Mouse (Mus musculus): ENCODE data around the gene Rftn2. TPM values are rescaled to one million over a fixed set of nuclear protein-coding genes. Genes with fewer than 3 reads are reported as not detected.

Gene Rftn2
- polyA plus RNA-seq, 2 experiments = 24.3 to 27.0 TPM

DNA sequence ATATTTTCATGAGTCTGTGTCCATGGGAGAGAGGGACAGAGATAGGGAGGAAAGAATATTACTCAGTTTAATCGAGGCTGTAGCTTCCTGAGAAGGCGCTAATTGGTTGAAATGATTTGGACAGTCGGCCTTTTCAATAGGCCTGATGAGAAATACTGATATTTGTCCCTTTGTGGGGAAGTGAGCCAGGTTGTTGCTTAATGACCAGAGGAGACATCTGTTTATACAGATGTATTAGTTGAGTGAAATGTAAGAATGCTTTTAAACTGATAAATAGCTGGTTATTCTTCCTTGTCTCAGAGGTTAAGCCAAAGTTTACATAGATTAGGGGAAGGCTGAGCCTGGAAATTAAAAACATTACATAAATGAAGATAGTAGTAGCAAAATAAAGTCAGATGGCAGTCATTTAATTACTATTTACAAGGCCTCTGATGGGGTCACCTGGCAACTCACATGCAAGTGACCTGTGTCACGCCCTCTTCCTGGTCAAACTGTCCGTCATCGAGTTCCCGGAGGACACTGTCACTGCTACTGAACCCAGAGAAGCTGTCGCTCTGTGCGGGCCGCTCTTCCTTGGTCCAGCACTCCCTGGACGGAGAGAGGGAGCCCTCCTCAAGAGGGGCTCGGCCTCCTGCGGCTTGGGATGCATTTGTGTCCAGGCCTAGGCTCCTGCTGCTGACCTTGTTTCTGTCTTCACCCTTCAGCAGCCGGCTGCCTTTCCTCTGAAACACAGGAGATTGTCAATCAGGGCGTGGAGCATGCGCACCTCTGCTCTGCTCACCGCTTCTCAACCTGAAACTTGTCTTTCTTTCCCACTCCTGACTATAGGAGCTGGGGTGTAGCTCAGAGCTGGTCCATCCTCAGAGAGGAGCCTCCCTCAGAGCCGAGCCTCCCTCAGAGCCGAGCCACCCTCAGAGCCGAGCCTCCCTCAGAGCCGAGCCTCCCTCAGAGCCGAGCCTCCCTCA lies 54.9 kb downstream of the Rftn2 start:
- Histone ChIP-seq H3K4me2 (replicated peaks; ENCODE audit: low read depth, low read length, severe bottlenecking) (no peak overlapping the region), H3K36me3 (ENCODE audit: control insufficient read depth, insufficient read depth, low read length) (peaks cover 50% of the 10 kb centered on the region)
- no peak for TF ChIP-seq POLR2A (IDR thresholded peaks at IDR 0.05; ENCODE audit: borderline replicate concordance, extremely low read depth, insufficient read depth, insufficient read length)

DNA sequence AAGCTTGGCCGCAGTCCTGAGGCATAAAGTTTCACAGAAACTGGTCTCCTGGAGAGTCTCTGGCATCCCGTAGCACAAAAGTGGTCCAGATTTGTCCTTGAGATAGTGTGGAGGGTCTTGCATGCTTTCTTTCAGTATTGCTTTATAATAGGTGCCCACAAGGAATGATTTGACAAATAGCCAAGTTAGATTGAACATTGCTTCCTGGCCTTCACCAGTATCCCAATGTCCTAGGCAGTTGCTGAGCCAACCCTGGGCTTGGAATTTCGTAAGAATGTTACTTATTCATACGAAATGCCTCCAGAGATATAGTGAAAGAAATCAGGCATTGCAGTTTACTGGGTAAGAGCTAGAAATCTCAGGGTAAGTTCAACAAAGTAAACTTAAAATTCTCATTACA lies 58.0 kb downstream of the Rftn2 start:
- no peak overlapping the region for H3K9ac ChIP-seq (ENCODE audit: low read depth, low read length, severe bottlenecking)
- no peak for DNase-seq (ENCODE audit: low spot score)
- no peak for ATAC-seq (ENCODE audit: low FRiP score, low read depth)
- no peak for TF ChIP-seq POLR2A (IDR thresholded peaks at IDR 0.05; ENCODE audit: borderline replicate concordance, extremely low read depth, insufficient read depth, insufficient read length)
- H3K4me1 ChIP-seq (ENCODE audit: control insufficient read depth, insufficient read depth, low read length) = no peaks in the 10 kb centered on the region
- peaks cover 8% of the 10 kb centered on the region; the same call in 1 of the 2 replicates for H3K9me3 ChIP-seq (ENCODE audit: control insufficient read depth, low read length)
- no peaks in the 10 kb centered on the region for H3K27me3 ChIP-seq (ENCODE audit: control insufficient read depth, insufficient read depth, low read length)
- H3K4me3 ChIP-seq (replicated peaks; ENCODE audit: low read length) = no peak overlapping the region
- H3K4me2 ChIP-seq (replicated peaks; ENCODE audit: low read depth, low read length, severe bottlenecking) = no peak overlapping the region
- peaks cover 42% of the 10 kb centered on the region for H3K36me3 ChIP-seq (ENCODE audit: control insufficient read depth, insufficient read depth, low read length)
- 95% methylated on average over 4 of the region's 4 CpGs for WGBS
- H3K27ac ChIP-seq (replicated peaks; ENCODE audit: low read depth, low read length) = no peak overlapping the region

More for the DNA sequence above, 54.9 kb downstream of the Rftn2 start:
- 71% methylated on average over 22 of the region's 22 CpGs for WGBS
- no peaks in the 10 kb centered on the region for H3K27me3 ChIP-seq (ENCODE audit: control insufficient read depth, insufficient read depth, low read length)
- no peak overlapping the region for H3K27ac ChIP-seq (replicated peaks; ENCODE audit: low read depth, low read length)
- ATAC-seq (ENCODE audit: low FRiP score, low read depth) = no peak
- H3K4me3 ChIP-seq (replicated peaks; ENCODE audit: low read length) = no peak overlapping the region
- no peaks in the 10 kb centered on the region for H3K4me1 ChIP-seq (ENCODE audit: control insufficient read depth, insufficient read depth, low read length)
- no peak overlapping the region for H3K9ac ChIP-seq (ENCODE audit: low read depth, low read length, severe bottlenecking)
- H3K9me3 ChIP-seq (ENCODE audit: control insufficient read depth, low read length) = peaks cover 8% of the 10 kb centered on the region; the same call in 1 of the 2 replicates
- no peak for DNase-seq (ENCODE audit: low spot score)

DNA sequence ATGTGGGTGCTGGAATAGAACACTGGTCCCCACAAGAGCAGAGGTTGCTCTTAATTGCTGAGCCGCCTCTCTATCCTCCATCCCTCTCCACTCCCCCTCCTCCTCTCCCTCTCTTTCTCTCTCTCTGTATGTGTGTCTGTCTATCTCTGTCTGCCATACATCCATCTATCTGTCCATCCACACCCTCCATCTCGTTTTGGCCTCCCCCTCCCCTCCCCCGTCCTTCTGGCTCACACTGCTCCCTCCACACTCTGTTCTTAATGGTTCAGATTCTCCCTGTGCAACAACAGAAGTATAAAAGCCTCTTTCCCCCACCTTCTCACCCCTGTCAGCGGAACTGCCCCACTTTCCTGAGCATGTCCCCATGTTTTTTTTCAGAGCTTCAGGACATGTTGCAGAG lies 59.0 kb downstream of the Rftn2 start:
- DNase-seq (ENCODE audit: low spot score) = no peak
- TF ChIP-seq POLR2A (IDR thresholded peaks at IDR 0.05; ENCODE audit: borderline replicate concordance, extremely low read depth, insufficient read depth, insufficient read length) = no peak
- Histone ChIP-seq H3K36me3 (ENCODE audit: control insufficient read depth, insufficient read depth, low read length) (peaks cover 35% of the 10 kb centered on the region), H3K27ac (replicated peaks; ENCODE audit: low read depth, low read length) (no peak overlapping the region), H3K9ac (ENCODE audit: low read depth, low read length, severe bottlenecking) (no peak overlapping the region), H3K27me3 (ENCODE audit: control insufficient read depth, insufficient read depth, low read length) (no peaks in the 10 kb centered on the region), H3K4me3 (replicated peaks; ENCODE audit: low read length) (no peak overlapping the region), H3K4me1 (ENCODE audit: control insufficient read depth, insufficient read depth, low read length) (no peaks in the 10 kb centered on the region), H3K9me3 (ENCODE audit: control insufficient read depth, low read length) (peaks cover 8% of the 10 kb centered on the region; the same call in 1 of the 2 replicates), H3K4me2 (replicated peaks; ENCODE audit: low read depth, low read length, severe bottlenecking) (no peak overlapping the region)
- WGBS = 76% methylated on average over 4 of the region's 4 CpGs
- ATAC-seq (ENCODE audit: low FRiP score, low read depth) = no peak

DNA sequence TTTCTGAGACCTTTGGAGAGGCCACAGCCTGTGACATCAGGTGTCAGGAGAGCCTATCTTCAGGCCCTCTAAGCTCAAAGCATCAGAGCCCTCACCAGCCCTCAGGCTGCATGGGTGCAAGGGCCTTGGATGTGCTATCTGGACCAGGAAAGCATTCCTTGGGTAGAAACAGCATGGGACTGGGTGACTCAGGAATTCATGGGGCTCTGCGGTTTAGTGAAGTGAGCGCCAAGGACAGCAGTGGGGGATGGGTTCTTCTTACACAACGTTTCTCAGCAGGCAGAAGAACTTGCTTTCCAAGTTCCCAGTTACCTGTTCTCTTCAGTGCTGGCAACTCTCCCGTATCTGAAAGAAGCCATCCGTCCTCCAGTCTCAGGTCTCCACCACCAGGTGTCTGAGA lies 62.6 kb downstream of the Rftn2 start:
- H3K27ac ChIP-seq (replicated peaks; ENCODE audit: low read depth, low read length) = no peak overlapping the region
- peaks cover 14% of the 10 kb centered on the region; the same call in 1 of the 2 replicates for H3K36me3 ChIP-seq (ENCODE audit: control insufficient read depth, insufficient read depth, low read length)
- H3K27me3 ChIP-seq (ENCODE audit: control insufficient read depth, insufficient read depth, low read length) = no peaks in the 10 kb centered on the region
- H3K4me2 ChIP-seq (replicated peaks; ENCODE audit: low read depth, low read length, severe bottlenecking) = no peak overlapping the region
- no peak overlapping the region for H3K4me3 ChIP-seq (replicated peaks; ENCODE audit: low read length)
- no peak for ATAC-seq (ENCODE audit: low FRiP score, low read depth)
- peaks cover 4% of the 10 kb centered on the region; the same call in 1 of the 2 replicates for H3K9me3 ChIP-seq (ENCODE audit: control insufficient read depth, low read length)
- DNase-seq (ENCODE audit: low spot score) = peak; percentile 25
- no peak for TF ChIP-seq POLR2A (IDR thresholded peaks at IDR 0.05; ENCODE audit: borderline replicate concordance, extremely low read depth, insufficient read depth, insufficient read length)
- no peak overlapping the region for H3K9ac ChIP-seq (ENCODE audit: low read depth, low read length, severe bottlenecking)
- H3K4me1 ChIP-seq (ENCODE audit: control insufficient read depth, insufficient read depth, low read length) = no peaks in the 10 kb centered on the region
- WGBS = 48% methylated on average over 5 of the region's 5 CpGs

DNA sequence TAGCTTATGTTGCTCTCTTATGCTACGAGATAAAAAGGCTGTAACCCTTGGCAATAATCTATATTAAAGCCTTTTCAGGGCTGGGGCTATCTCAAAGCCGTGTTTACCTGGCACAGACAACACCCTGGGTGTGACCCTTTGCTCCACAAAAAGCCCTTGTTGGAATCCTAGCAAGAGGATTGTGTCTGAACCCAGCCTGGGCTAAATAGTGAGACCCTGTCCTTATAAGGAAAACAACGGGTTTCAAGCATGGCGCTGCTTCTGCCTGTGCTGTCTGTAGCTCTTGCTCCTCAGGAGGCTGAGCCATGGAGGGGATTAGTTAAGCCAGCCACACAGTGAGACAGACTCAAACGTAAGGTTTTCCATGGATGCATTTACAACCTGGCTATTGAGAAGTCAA lies 63.8 kb downstream of the Rftn2 start:
- no peak overlapping the region for H3K27ac ChIP-seq (replicated peaks; ENCODE audit: low read depth, low read length)
- ATAC-seq (ENCODE audit: low FRiP score, low read depth) (no peak), DNase-seq (ENCODE audit: low spot score) (no peak)
- H3K4me2 ChIP-seq (replicated peaks; ENCODE audit: low read depth, low read length, severe bottlenecking) = no peak overlapping the region
- WGBS = 79% methylated on average over 5 of the region's 5 CpGs
- no peaks in the 10 kb centered on the region for H3K27me3 ChIP-seq (ENCODE audit: control insufficient read depth, insufficient read depth, low read length)
- H3K9me3 ChIP-seq (ENCODE audit: control insufficient read depth, low read length) = no peaks in the 10 kb centered on the region
- H3K4me3 ChIP-seq (replicated peaks; ENCODE audit: low read length) = no peak overlapping the region
- H3K9ac ChIP-seq (ENCODE audit: low read depth, low read length, severe bottlenecking) = no peak overlapping the region
- H3K36me3 ChIP-seq (ENCODE audit: control insufficient read depth, insufficient read depth, low read length) = peaks cover 5% of the 10 kb centered on the region; the same call in 1 of the 2 replicates
- no peak for TF ChIP-seq POLR2A (IDR thresholded peaks at IDR 0.05; ENCODE audit: borderline replicate concordance, extremely low read depth, insufficient read depth, insufficient read length)
- H3K4me1 ChIP-seq (ENCODE audit: control insufficient read depth, insufficient read depth, low read length) = no peaks in the 10 kb centered on the region
